Mouse (Mus musculus): ENCODE results near the gene Sstr5. TPM values are rescaled to one million over a fixed set of nuclear protein-coding genes. Genes with fewer than 3 reads are reported as not detected.

Sstr5 gene
- polyA plus RNA-seq, 1 experiment from 2014 or later: not detected

GRCm38 (mm10) chr17:25445841-25446240, 51.2 kb downstream of the Sstr5 start:
- Histone ChIP-seq H3K4me3 (no peak overlapping the region), H3K27me3 (replicated peaks) (no peaks in the 10 kb centered on the region), H3K9me3 (no peaks in the 10 kb centered on the region), H3K9ac (no peak overlapping the region), H3K27ac (no peak overlapping the region), H3K36me3 (no peaks in the 10 kb centered on the region), H3K4me2 (replicated peaks) (no peak overlapping the region), H3K4me1 (no peaks in the 10 kb centered on the region; the same call in 1 of the 2 replicates)
- 93% methylated on average over 3 of the region's 3 CpGs for WGBS
- no peak for ATAC-seq (ENCODE audit: low FRiP score, low read depth)

DNA sequence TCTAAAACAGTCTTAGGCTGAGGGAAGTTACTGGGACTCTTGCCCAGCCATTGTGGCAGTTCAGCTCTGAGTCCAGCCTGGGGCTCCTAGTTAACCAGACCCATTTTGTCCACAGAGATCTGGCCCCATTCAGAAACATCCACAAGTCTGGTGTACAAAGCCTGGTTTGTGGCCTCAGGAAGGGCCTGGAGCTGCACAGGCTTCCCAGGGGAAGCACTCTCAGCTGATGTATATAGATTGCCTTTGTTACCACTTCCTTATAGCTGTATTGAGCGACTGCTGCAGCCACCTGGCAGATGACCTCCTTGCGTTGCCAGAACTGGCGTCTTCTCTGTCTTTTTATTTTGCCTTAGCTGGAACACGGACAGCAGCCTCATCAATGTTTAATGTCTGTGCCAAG, 52.0 kb downstream of the Sstr5 start:
- Histone ChIP-seq H3K9me3 (no peaks in the 10 kb centered on the region), H3K9ac (no peak overlapping the region), H3K27ac (no peak overlapping the region), H3K4me3 (no peak overlapping the region), H3K36me3 (no peaks in the 10 kb centered on the region), H3K4me2 (replicated peaks) (no peak overlapping the region), H3K4me1 (no peaks in the 10 kb centered on the region; the same call in 1 of the 2 replicates), H3K27me3 (replicated peaks) (no peaks in the 10 kb centered on the region)
- WGBS: 50% methylated on average over 4 of the region's 4 CpGs
- no peak for ATAC-seq (ENCODE audit: low FRiP score, low read depth)

DNA sequence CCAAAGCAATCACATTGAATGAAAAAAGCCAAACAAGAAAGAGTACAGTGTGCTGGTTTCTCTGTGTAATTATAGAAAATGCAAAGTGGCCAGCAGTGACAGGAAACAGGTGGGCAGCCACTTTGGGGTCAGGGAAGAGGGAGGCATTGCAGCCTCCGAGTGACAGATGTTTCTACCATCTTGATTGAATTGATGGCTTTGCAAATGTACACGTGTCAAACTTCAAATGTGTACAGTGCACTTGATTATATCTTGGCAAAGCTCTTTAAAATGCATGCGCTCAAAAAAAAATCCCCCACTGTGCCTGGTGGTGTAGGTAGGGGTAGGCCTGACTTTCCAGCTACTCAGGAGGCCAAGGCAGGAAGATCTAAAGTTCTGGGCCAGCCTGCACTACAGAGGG, 54.2 kb downstream of the Sstr5 start:
- WGBS: 72% methylated on average over 3 of the region's 3 CpGs
- no peak for ATAC-seq (ENCODE audit: low FRiP score, low read depth)
- no peak overlapping the region for H3K4me3 ChIP-seq
- H3K9me3 ChIP-seq: no peaks in the 10 kb centered on the region
- H3K4me2 ChIP-seq (replicated peaks): no peak overlapping the region
- no peaks in the 10 kb centered on the region for H3K27me3 ChIP-seq (replicated peaks)
- H3K27ac ChIP-seq: no peak overlapping the region
- no peak overlapping the region for H3K9ac ChIP-seq
- no peaks in the 10 kb centered on the region for H3K36me3 ChIP-seq
- H3K4me1 ChIP-seq: no peaks in the 10 kb centered on the region

DNA sequence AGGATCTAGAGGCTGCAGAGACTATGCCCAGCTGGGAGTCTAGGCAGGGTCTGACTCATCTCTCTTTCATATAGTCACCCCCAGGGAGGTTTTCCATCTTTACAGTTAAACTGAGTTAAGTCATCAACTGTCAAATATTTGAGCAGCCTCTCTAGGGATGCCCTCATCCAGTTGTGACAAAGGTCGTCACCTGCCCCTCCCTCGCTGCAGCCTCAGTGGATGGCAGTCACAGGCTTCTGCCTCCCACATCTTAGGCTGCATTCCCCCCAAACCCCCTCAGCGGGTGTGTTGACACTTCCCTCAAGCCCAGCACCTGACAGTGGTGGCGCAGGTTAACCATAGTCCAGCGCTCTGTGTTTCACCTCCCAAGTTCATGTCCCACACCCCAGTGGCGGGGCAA, 55.7 kb downstream of the Sstr5 start:
- WGBS: 81% methylated on average over 6 of the region's 6 CpGs
- Histone ChIP-seq H3K36me3 (no peaks in the 10 kb centered on the region), H3K27ac (no peak overlapping the region), H3K4me2 (replicated peaks) (no peak overlapping the region), H3K4me1 (no peaks in the 10 kb centered on the region), H3K9me3 (no peaks in the 10 kb centered on the region), H3K4me3 (no peak overlapping the region), H3K9ac (no peak overlapping the region), H3K27me3 (replicated peaks) (0 out of 2 replicates have a peak, but pooled peaks cover 6% of the 10 kb centered on the region)
- no peak for ATAC-seq (ENCODE audit: low FRiP score, low read depth)

Other genes with a start within 250 kb of the Sstr5 start
- 2.3 and 4.0 TPM in 2 replicates for gene Baiap3, start 240.9 kb downstream of the Sstr5 start, polyA plus RNA-seq (2016; fragmentation: Nextera tagmentation; extraction: Ambion mirVana)
- 726 and 737 TPM in 2 replicates for gene Ube2i, start 222.7 kb downstream of the Sstr5 start, polyA plus RNA-seq (2016; fragmentation: Nextera tagmentation; extraction: Ambion mirVana)
- gene Prss34, start 198.9 kb downstream of the Sstr5 start, polyA plus RNA-seq (2016; fragmentation: Nextera tagmentation; extraction: Ambion mirVana): not detected in 2 replicates
- not detected in 2 replicates for gene Prss28, start 188.6 kb downstream of the Sstr5 start, polyA plus RNA-seq (2016; fragmentation: Nextera tagmentation; extraction: Ambion mirVana)
- gene Prss29, start 178.6 kb downstream of the Sstr5 start, polyA plus RNA-seq (2016; fragmentation: Nextera tagmentation; extraction: Ambion mirVana): not detected in 2 replicates
- not detected in 2 replicates for gene Tpsab1, start 151.7 kb downstream of the Sstr5 start, polyA plus RNA-seq (2016; fragmentation: Nextera tagmentation; extraction: Ambion mirVana)
- not detected in 2 replicates for gene Tpsb2, start 131.0 kb downstream of the Sstr5 start, polyA plus RNA-seq (2016; fragmentation: Nextera tagmentation; extraction: Ambion mirVana)
- 0.31 and 0.43 TPM in 2 replicates for gene Tpsg1, start 128.0 kb downstream of the Sstr5 start, polyA plus RNA-seq (2016; fragmentation: Nextera tagmentation; extraction: Ambion mirVana)
- gene Cacna1h, start 63.5 kb downstream of the Sstr5 start, polyA plus RNA-seq (2016; fragmentation: Nextera tagmentation; extraction: Ambion mirVana): 13.0 and 15.2 TPM in 2 replicates
- 0.38 and 0.51 TPM in 2 replicates for gene Tekt4, start 42.7 kb downstream of the Sstr5 start, polyA plus RNA-seq (2016; fragmentation: Nextera tagmentation; extraction: Ambion mirVana)
- gene Sox8, start 73.4 kb upstream of the Sstr5 start, polyA plus RNA-seq (2016; fragmentation: Nextera tagmentation; extraction: Ambion mirVana): 8.1 and 9.5 TPM in 2 replicates
- 25.2 and 25.8 TPM in 2 replicates for gene Lmf1, start 81.8 kb upstream of the Sstr5 start, polyA plus RNA-seq (2016; fragmentation: Nextera tagmentation; extraction: Ambion mirVana)
- 1.6 and 2.1 TPM in 2 replicates for gene Gng13, start 219.9 kb upstream of the Sstr5 start, polyA plus RNA-seq (2016; fragmentation: Nextera tagmentation; extraction: Ambion mirVana)
- gene Chtf18, start 230.1 kb upstream of the Sstr5 start, polyA plus RNA-seq (2016; fragmentation: Nextera tagmentation; extraction: Ambion mirVana): 24.9 and 25.6 TPM in 2 replicates
- gene Rpusd1, start 230.4 kb upstream of the Sstr5 start, polyA plus RNA-seq (2016; fragmentation: Nextera tagmentation; extraction: Ambion mirVana): 20.5 and 22.1 TPM in 2 replicates
- not detected in 2 replicates for gene Mslnl, start 238.8 kb upstream of the Sstr5 start, polyA plus RNA-seq (2016; fragmentation: Nextera tagmentation; extraction: Ambion mirVana)

All from neural tube, embryonic 12.5 days (tissue).